Comparison of ENCODE assay signal across 8 mouse cellular contexts in genomic region chr6:139662462-139662861, GRCm38 (mm10).
A peak's percentile ranks its signal among the peaks of the same experiment; 100 is the strongest.
DNase-seq lines count a peak whose midpoint lies in the region; ATAC-seq and TF ChIP-seq lines count a peak whose summit lies in the region.

No protein-coding gene starts in this region.

- no peaks in the 10 kb centered on the region for H3K4me1 ChIP-seq in cortical plate, adult 2 months (ENCODE audit: control insufficient read depth, insufficient read depth, low read length)

- no peak overlapping the region for H3K27ac ChIP-seq in layer of hippocampus, adult 2 months
- H3K27ac ChIP-seq in cortical plate, adult 2 months (ENCODE audit: insufficient read depth, low read length), result no peak overlapping the region

- TF ChIP-seq POLR2A in cortical plate, adult 2 months (IDR thresholded peaks at IDR 0.05; ENCODE audit: extremely low read depth, insufficient read depth, low read length), result no peak

- peak; percentile 15; the same call in 1 of the 2 replicates for ATAC-seq in cerebellum, adult (ENCODE audit: insufficient number of reproducible peaks, low FRiP score, low TSS enrichment)

- DNase-seq in cerebellum, adult 9-10 months, result no peak
- DNase-seq in layer of hippocampus, adult 2 months (ENCODE audit: low spot score in 2 of 2), result peak; percentile 9 to 11
- no peak for DNase-seq in layer of hippocampus, adult 9-11 months
- DNase-seq in lung, postnatal 14 days, result peak; percentile 6
- DNase-seq in spleen, adult 12 weeks (ENCODE audit: low spot score), result no peak
- DNase-seq in adipocyte (ENCODE audit: low spot score), result no peak

- no peak overlapping the region for H3K4me3 ChIP-seq in layer of hippocampus, adult 2 months
- no peak overlapping the region for H3K4me3 ChIP-seq in cortical plate, adult 2 months (ENCODE audit: insufficient read depth, low read length)

- peak; percentile 77 for TF ChIP-seq CTCF in layer of hippocampus, adult 2 months (conservative IDR thresholded peaks at IDR 0.05)
- TF ChIP-seq CTCF in cortical plate, adult 2 months (IDR thresholded peaks at IDR 0.05; ENCODE audit: extremely low read depth, insufficient read depth, low read length), result peak; percentile 70

Comparison
In these comparisons a context has a peak if more than half of its experiments do, and no peak if none do; other contexts are left out.
1. DNase-seq: peak in layer of hippocampus, adult 2 months (2 of 2) and lung, postnatal 14 days (single experiment); none in cerebellum, adult 9-10 months (single experiment), layer of hippocampus, adult 9-11 months (single experiment), spleen, adult 12 weeks (single experiment) and adipocyte (single experiment).